Mouse (Mus musculus) ES-E14 (cell line): Measurements from ENCODE around the gene Rdh14. TPM values are rescaled to one million over a fixed set of nuclear protein-coding genes. Genes with fewer than 3 reads are reported as not detected.

Source experiments
- total RNA-seq: library from RNA; depleted of rRNA; stranded (reverse); fragments of 300-350 nt; gene quantifications from 2 replicates; pipeline ENCODE4 v1.2.3, GENCODE M21; 2012; rRNA removed

The Rdh14 gene
- total RNA-seq, 1 experiment: 5.7 TPM

Other genes with a start within 250 kb of the Rdh14 start
- gene Nt5c1b, start 20.8 kb upstream of the Rdh14 start, total RNA-seq: not detected in 2 replicates